In genomic region chr1:120248156-120248555, GRCm38 (mm10) we compare ENCODE assay signal across 10 mouse cellular contexts. TPM values are rescaled to one million over a fixed set of nuclear protein-coding genes. Genes with fewer than 3 reads are reported as not detected.
DNase-seq lines count a peak whose midpoint lies in the region; ATAC-seq and TF ChIP-seq lines count a peak whose summit lies in the region.
"Had no signal": no experiment of that assay in that cellular context is flagged by ENCODE, and none has a peak within 500 bp of the region (broad histone marks: within the 10 kb centered on the region; RNA-seq: fewer than 3 reads in every experiment).

No protein-coding gene starts in this region.

- no peak for TF ChIP-seq CTCF in thymus, adult 2 months (IDR thresholded peaks at IDR 0.05; ENCODE audit: borderline replicate concordance, control insufficient read depth, extremely low read depth, insufficient read depth, low read length, poor library complexity)

- no peak overlapping the region for H3K27ac ChIP-seq in kidney, embryonic 16.5 days (ENCODE audit: low read length)
- H3K27ac ChIP-seq in forebrain, embryonic 10.5 days: no peak overlapping the region
- no peak overlapping the region for H3K27ac ChIP-seq in thymus, adult 2 months (ENCODE audit: control insufficient read depth, insufficient read depth, low read length)
- H3K27ac ChIP-seq: left cerebral cortex, adult 2 months; neural tube, embryonic 12.5 days had no signal

- TF ChIP-seq POLR2A in thymus, adult 2 months (IDR thresholded peaks at IDR 0.05; ENCODE audit: control insufficient read depth, extremely low read depth, insufficient read depth, low read length, poor library complexity): no peak

- H3K9me3 ChIP-seq in kidney, embryonic 16.5 days (ENCODE audit: low read length): no peaks in the 10 kb centered on the region
- H3K9me3 ChIP-seq in forebrain, embryonic 10.5 days: no peaks in the 10 kb centered on the region
- H3K9me3 ChIP-seq: neural tube, embryonic 12.5 days had no signal

- H3K4me2 ChIP-seq in kidney, embryonic 16.5 days (replicated peaks; ENCODE audit: low read depth, low read length): no peak overlapping the region
- H3K4me2 ChIP-seq: neural tube, embryonic 12.5 days had no signal

- H3K36me3 ChIP-seq in kidney, embryonic 16.5 days (ENCODE audit: insufficient read depth, low read length): no peaks in the 10 kb centered on the region
- H3K36me3 ChIP-seq in forebrain, embryonic 10.5 days (replicated peaks): no peaks in the 10 kb centered on the region
- H3K36me3 ChIP-seq in thymus, adult 2 months (ENCODE audit: control insufficient read depth, insufficient read depth, low read length): no peaks in the 10 kb centered on the region
- H3K36me3 ChIP-seq: neural tube, embryonic 12.5 days had no signal

- ATAC-seq in kidney, embryonic 16.5 days (ENCODE audit: low FRiP score, low TSS enrichment): no peak
- no peak for ATAC-seq in monocyte, adult 5-6 weeks (replicated peaks; ENCODE audit: insufficient number of reproducible peaks, low FRiP score, low TSS enrichment, poor library complexity, severe bottlenecking)

- H3K4me1 ChIP-seq in kidney, embryonic 16.5 days (ENCODE audit: insufficient read depth, low read length): no peaks in the 10 kb centered on the region
- H3K4me1 ChIP-seq in forebrain, embryonic 10.5 days: peaks cover 7% of the 10 kb centered on the region; the same call in 1 of the 2 replicates
- peaks cover 8% of the 10 kb centered on the region for H3K4me1 ChIP-seq in thymus, adult 2 months (replicated peaks; ENCODE audit: control insufficient read depth, insufficient read depth, low read length)
- H3K4me1 ChIP-seq: neural tube, embryonic 12.5 days had no signal

- 51% methylated on average over 5 of the region's 5 CpGs for WGBS in kidney, embryonic 16.5 days
- 86% methylated on average over 5 of the region's 5 CpGs for WGBS in forebrain, embryonic 10.5 days
- 96% methylated on average over 5 of the region's 5 CpGs for WGBS in thymus, adult 2 months

- no peaks in the 10 kb centered on the region for H3K27me3 ChIP-seq in kidney, embryonic 16.5 days (ENCODE audit: insufficient read depth, low read length)
- H3K27me3 ChIP-seq in forebrain, embryonic 10.5 days (ENCODE audit: poor library complexity, severe bottlenecking): no peaks in the 10 kb centered on the region
- no peaks in the 10 kb centered on the region for H3K27me3 ChIP-seq in thymus, adult 2 months (ENCODE audit: control insufficient read depth, insufficient read depth, low read length)
- H3K27me3 ChIP-seq: neural tube, embryonic 12.5 days had no signal

- no peak overlapping the region for H3K4me3 ChIP-seq in kidney, embryonic 16.5 days (ENCODE audit: low read length)
- no peak overlapping the region for H3K4me3 ChIP-seq in forebrain, embryonic 10.5 days
- H3K4me3 ChIP-seq in thymus, adult 2 months (ENCODE audit: control insufficient read depth, insufficient read depth, low read length): no peak overlapping the region
- H3K4me3 ChIP-seq: left cerebral cortex, adult 2 months; neural tube, embryonic 12.5 days had no signal

- no peak overlapping the region for H3K9ac ChIP-seq in kidney, embryonic 16.5 days (replicated peaks; ENCODE audit: low read length)
- H3K9ac ChIP-seq: neural tube, embryonic 12.5 days had no signal

- peak; percentile 34 for DNase-seq in kidney, adult 11 months
- DNase-seq in gastrocnemius, postnatal 10 days: peak; percentile 79
- peak; percentile 31 to 72 for DNase-seq in kidney, postnatal 25 days
- DNase-seq in ovary, postnatal 10 days (ENCODE audit: low spot score): peak; percentile 52
- no peak for DNase-seq in forebrain, embryonic 10.5 days (ENCODE audit: extremely low spot score, low spot score)
- DNase-seq in thymus, adult 2 months: no peak

RNA-seq across cellular contexts. Expression of gene Steap3, which starts 24.3 kb away (rescaled TPM):
- 2.8 and 4.0 TPM in 2 replicates for polyA plus RNA-seq in kidney, embryonic 16.5 days (2015; fragmentation: Nextera tagmentation; extraction: Ambion mirVana)
- 10 to 100 TPM; 41.2 to 41.4 TPM for total RNA-seq in gastrocnemius, postnatal 10 days (2021)
- polyA plus RNA-seq in forebrain, embryonic 10.5 days (2016; fragmentation: Nextera tagmentation; extraction: Ambion mirVana): 3.4 and 3.5 TPM in 2 replicates
- total RNA-seq in monocyte, adult 5-6 weeks (2017): 1.0 to 5.1 TPM (median 3.0 TPM) in 3 replicates
- 19.4 and 24.2 TPM in 2 replicates for polyA plus RNA-seq in thymus, adult 2 months (2012; rRNA removed)

Comparison
In these comparisons a context has a peak if more than half of its experiments do, and no peak if none do; other contexts are left out.
1. DNase-seq: peak in kidney, adult 11 months (single experiment), gastrocnemius, postnatal 10 days (single experiment), kidney, postnatal 25 days (2 of 2) and ovary, postnatal 10 days (single experiment); none in forebrain, embryonic 10.5 days (single experiment) and thymus, adult 2 months (single experiment).